Mouse (Mus musculus): ENCODE measurements around the gene Ccr9. TPM values are rescaled to one million over a fixed set of nuclear protein-coding genes. Genes with fewer than 3 reads are reported as not detected.

Ccr9 gene
- polyA plus RNA-seq, 1 experiment from 2014 or later: 0.18 TPM

GRCm38 (mm10) chr9:123826631-123827030, 148.4 kb downstream of the Ccr9 start:
- no peaks in the 10 kb centered on the region for H3K9me3 ChIP-seq (ENCODE audit: control insufficient read depth, low read length)
- no peak overlapping the region for H3K4me2 ChIP-seq (replicated peaks; ENCODE audit: low read depth, low read length)
- peaks cover 74% of the 10 kb centered on the region for H3K36me3 ChIP-seq (ENCODE audit: control insufficient read depth, insufficient read depth, low read length)
- no peaks in the 10 kb centered on the region for H3K4me1 ChIP-seq (ENCODE audit: control insufficient read depth, insufficient read depth, low read length)
- H3K9ac ChIP-seq (ENCODE audit: low read depth, low read length): no peak overlapping the region
- no peak overlapping the region for H3K27ac ChIP-seq (ENCODE audit: low read depth, low read length)
- WGBS: 87% methylated on average over 3 of the region's 3 CpGs
- H3K4me3 ChIP-seq (ENCODE audit: low read length): no peak overlapping the region
- no peaks in the 10 kb centered on the region for H3K27me3 ChIP-seq (ENCODE audit: control insufficient read depth, insufficient read depth, low read length)
- ATAC-seq (ENCODE audit: low FRiP score, low TSS enrichment): no peak

DNA sequence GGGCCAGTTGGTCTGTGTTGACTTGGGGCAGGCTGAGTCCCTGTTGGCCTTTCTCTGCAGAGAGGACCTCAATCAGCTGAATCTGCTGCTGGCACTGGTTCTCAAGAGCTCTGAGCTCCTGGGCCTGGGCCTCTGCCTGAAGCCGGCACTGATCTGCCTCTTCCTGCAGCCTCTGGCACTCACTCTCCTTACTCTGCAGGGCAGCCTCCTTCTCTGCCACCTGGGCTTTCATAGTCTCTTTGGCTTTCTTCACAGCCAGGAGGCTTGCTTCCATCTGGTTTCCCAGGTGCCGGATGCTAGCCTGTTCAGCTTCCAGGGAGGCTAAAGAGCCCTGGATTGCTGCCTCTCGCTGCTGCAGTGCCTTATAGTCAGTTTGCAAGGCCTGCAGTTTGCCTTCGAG, 150.7 kb downstream of the Ccr9 start:
- no peaks in the 10 kb centered on the region for H3K9me3 ChIP-seq (ENCODE audit: control insufficient read depth, low read length)
- no peaks in the 10 kb centered on the region for H3K27me3 ChIP-seq (ENCODE audit: control insufficient read depth, insufficient read depth, low read length)
- H3K9ac ChIP-seq (ENCODE audit: low read depth, low read length): no peak overlapping the region
- no peaks in the 10 kb centered on the region for H3K4me1 ChIP-seq (ENCODE audit: control insufficient read depth, insufficient read depth, low read length)
- ATAC-seq (ENCODE audit: low FRiP score, low TSS enrichment): no peak
- H3K4me3 ChIP-seq (ENCODE audit: low read length): no peak overlapping the region
- WGBS: 92% methylated on average over 4 of the region's 4 CpGs
- no peak overlapping the region for H3K27ac ChIP-seq (ENCODE audit: low read depth, low read length)
- peaks cover 52% of the 10 kb centered on the region for H3K36me3 ChIP-seq (ENCODE audit: control insufficient read depth, insufficient read depth, low read length)
- H3K4me2 ChIP-seq (replicated peaks; ENCODE audit: low read depth, low read length): no peak overlapping the region

Other genes with a start within 250 kb of the Ccr9 start
- 36.7 and 55.9 TPM in 2 replicates for gene Limd1, start 199.7 kb upstream of the Ccr9 start, polyA plus RNA-seq (2014; fragmentation: Nextera tagmentation; extraction: Ambion mirVana)
- gene Sacm1l, start 148.7 kb upstream of the Ccr9 start, polyA plus RNA-seq (2014; fragmentation: Nextera tagmentation; extraction: Ambion mirVana): 37.5 and 56.3 TPM in 2 replicates
- 0.32 and 0.41 TPM in 2 replicates for gene Slc6a20b, start 45.9 kb upstream of the Ccr9 start, polyA plus RNA-seq (2014; fragmentation: Nextera tagmentation; extraction: Ambion mirVana)
- 0.10 and 0.88 TPM in 2 replicates for gene Slc6a20a, start 446 bp downstream of the Ccr9 start, polyA plus RNA-seq (2014; fragmentation: Nextera tagmentation; extraction: Ambion mirVana)
- 62.0 and 66.9 TPM in 2 replicates for gene Lztfl1, start 39.3 kb downstream of the Ccr9 start, polyA plus RNA-seq (2014; fragmentation: Nextera tagmentation; extraction: Ambion mirVana)
- 0.17 and 0.22 TPM in 2 replicates for gene Cxcr6, start 128.0 kb downstream of the Ccr9 start, polyA plus RNA-seq (2014; fragmentation: Nextera tagmentation; extraction: Ambion mirVana)
- gene Fyco1, start 173.5 kb downstream of the Ccr9 start, polyA plus RNA-seq (2014; fragmentation: Nextera tagmentation; extraction: Ambion mirVana): 10.6 and 13.2 TPM in 2 replicates
- gene Xcr1, start 183.6 kb downstream of the Ccr9 start, polyA plus RNA-seq (2014; fragmentation: Nextera tagmentation; extraction: Ambion mirVana): not detected in 2 replicates